Mouse (Mus musculus): ENCODE results near the gene Gm20388.

DNA sequence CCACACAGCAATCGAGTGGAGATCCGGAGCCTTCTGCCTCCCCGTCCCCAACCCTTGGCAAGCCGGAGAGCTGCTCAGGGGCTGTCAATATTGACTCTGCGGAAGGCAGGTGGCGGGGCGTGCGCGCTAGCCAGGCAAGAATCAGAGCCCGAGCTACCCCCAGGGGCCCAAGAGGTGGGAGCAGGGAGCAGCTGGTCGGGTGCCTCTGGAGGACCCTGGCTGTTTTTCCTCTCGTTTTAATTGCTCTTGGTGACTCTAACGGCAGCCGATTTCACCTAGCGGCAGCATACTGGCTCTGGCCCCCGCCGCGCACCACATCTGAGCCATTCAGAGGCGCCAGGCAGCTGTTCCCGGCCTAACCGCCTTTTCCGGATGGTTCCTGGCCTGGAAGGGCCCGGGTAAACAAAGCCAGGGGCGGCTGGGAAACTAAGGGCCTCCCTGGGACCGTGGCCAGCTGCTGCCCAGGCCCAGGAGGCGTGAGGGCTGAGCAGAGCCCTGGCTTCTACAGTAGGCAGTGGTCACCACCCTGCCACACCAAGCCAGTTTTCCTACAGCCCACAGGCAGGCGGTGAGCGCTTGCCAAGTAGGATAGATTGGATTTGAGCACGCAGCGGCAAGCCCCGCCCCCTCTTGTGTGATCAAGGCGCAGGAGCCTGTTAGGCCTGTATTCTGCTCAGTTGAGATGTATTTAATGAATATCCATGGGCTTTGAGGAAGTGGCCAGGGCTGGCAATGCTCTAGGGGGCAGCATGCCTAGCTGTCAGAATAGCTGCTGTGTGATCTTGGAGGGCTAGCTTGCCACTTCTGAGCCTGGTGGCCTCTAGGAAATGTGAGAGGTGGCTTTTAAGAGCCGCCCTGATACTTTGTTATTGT, 506.1 kb downstream of the Gm20388 start:
- no peak for TF ChIP-seq GATA1 (IDR thresholded peaks at IDR 0.05; ENCODE audit: low read length)
- TF ChIP-seq TAL1 (IDR thresholded peaks at IDR 0.05; ENCODE audit: low read length) = no peak

All from erythroblast, embryonic 14.5 days (primary cell).